Mouse (Mus musculus): ENCODE measurements at regions not wholly inside any gene's neighbourhood (a gene's known extent, or its start where the extent isn't known, plus 50 kb on each side); places are given as distances from the start of the nearest gene placed in this dataset.

DNA sequence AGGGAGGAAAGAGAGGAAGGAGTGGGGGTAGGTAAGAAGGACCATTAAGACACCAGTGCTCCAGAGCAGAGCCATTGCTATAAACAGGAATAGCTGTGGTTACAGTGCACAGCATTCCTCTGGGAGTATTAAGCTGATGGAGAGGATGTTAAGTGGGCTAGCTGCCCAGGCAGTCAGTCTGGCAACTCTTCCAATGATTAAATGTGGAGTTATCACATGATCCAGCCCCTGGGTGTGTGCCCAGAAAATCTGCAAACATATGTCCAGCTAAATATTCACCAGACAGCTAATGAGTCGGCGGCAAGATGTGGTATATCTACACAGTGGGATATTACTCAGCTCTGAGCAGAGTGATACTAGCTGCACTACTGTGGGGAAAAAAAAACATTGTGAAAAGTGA, 229.7 kb downstream of the Ankrd50 start:
- DNase-seq, result peak; percentile 62 to 69

DNA sequence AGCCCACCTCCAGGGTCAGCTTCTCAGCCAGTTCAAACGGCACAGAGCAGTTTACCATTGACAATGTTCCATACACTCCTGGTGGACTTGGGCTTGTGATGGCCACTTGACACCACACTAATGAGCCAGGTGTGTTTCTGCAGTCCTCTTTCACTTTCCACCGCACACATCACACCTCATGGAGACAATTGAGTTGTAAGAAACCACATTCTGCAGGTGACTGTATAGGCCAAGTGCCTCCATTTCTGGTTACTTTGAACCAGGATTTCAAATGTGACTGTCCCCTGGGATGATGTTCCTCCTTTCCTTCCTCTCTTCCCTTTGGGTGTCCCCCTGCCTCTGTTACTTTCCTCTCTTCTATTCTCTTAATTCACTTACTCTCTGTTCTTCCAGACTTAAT, 233.1 kb downstream of the Ankrd50 start:
- no peak for DNase-seq

DNA sequence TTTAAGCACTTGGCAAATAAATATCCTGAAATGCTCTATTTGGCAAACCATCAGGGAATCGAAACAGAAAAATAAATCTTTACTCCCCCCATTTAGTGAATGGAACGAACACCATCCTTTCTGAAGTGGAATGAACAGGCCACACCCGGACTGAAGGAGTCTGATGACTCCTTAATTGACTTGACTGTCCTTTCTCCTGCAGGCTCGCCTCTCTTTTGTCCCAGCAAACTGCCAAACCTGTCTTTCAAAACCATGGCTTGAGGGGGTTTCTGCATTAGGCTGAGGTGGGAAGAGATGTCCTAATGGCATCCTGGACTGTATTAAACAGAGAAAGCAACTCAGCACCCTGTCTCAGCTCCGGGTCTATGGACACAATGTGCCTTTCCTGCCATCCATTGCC, 234.1 kb downstream of the Ankrd50 start:
- DNase-seq, result no peak

DNA sequence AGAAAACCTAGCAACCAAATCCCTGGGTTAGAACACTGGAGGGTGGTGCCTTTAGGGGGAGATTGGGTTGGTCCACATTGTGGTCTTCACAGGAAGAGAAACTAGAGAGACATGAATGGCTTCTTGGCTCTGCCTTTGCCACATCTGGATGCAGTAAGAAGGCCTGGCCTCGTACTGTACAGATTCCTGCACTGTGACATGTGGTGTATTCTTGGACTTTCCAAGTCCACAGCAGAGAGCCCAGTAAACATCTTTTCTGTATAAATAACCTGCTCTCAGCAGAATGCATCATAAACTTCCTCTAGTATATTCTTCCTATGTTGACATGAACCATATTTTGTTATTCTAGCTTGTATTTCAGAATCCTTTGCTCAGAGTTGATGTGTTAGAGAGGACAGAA, 235.7 kb downstream of the Ankrd50 start:
- no peak for DNase-seq

DNA sequence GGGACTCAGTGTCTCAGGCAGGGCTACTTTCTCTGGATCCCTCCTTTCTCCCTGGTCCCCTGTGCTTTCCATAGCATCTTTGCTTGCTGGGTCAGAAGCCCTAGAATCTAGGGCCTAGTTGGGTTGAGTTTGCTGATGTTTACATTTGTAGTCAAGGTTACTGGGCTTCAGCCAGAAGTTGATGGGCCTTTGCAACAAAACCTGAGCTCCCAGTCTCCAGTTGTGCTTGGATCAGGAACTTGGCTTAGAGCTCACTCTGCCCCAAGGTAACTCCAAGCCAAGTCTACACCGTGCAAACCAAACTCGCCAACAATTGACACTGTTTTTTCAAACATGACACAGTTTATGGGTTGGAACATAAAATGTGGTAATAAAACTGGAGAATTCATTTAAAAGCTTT, 238.2 kb downstream of the Ankrd50 start:
- no peak for DNase-seq

DNA sequence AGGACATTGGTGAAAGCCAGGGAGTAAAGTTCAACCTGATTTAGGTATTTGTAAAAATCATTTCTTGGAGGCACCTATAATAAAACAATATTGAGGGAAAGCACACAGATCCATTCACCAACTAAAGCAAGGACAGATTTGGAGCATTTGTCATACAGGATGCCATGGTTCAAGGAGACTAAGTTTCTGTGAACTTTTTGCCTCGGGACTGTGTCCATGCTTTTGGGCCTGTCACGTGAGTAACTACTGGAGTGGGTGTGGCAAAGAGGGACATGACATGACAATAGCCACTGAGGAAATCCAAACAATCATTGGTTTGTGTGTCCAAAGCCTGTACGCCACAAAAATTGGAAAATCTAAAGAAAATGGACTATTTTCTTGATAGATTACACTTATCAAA, 241.4 kb downstream of the Ankrd50 start:
- no peak for DNase-seq

DNA sequence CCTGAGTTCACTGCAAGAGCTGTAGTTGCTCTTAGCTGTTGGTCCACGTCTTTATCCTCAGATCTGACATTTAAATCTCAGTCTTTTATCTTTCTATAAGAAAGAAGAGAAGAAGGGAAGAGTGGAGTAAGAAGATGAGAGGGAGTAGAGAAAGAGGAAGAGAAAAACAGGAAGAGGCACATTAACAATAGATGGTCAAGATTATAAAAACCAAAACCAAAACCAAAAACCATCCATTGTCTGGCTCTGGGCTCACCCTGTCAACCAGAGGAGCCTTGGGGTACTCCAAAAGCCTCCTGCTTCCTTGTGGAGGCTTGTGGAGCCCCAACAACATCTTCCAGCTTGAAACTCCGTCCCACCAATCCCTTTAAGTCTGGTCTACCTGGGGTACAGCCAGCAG, 247.0 kb downstream of the Ankrd50 start:
- no peak for DNase-seq

DNA sequence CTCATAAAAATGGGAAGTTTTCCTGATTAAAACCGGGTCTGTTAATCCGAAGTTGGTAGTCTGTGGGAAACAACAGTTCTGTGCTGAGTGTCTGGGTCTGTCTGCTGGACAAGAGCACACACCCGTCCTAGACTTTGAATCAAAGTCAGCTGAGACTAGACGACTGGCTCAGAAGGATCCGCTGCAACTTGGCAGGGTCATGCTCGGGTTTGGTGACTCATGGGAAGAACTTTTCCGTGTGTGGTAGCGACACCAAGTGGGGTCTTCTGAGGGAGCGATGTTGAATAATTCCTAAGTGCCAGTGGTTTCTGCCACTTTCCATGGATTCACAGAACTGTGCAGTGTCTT, 248.9 kb downstream of the Ankrd50 start:
- no peak for DNase-seq

DNA sequence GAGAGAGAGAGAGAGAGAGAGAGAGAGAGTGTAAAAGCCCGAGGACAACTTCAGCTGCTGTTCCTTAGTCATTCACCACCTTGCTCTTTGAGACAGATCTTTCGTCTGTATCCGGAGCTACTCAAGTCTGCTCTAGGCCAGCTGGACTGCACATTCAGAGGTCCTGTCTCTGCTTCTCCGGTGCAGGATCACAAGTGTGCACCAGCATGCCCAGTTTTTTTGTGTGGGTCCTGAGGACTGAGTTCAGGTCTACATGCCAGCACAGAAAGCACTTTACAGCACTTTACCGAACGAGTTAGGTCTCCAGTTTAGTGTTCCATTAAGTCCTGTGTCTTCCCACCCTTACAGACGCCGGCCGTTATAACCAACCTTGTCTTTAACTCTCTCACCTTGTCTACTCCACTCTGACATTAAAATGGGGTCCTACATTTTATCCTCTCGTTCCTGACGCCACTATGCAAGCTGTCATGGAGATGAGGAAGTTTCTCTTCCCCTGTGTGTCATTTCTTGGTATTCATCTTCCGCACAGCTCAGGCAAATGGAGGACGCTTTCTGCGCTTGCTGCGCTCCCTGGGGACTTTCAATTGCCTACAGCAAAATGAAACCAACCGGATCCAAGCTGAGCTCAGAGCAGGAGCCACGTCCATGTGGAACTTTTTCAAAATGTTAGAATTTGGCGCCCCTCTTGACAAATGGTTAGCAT, 249.5 kb downstream of the Ankrd50 start:
- DNase-seq, result no peak

DNA sequence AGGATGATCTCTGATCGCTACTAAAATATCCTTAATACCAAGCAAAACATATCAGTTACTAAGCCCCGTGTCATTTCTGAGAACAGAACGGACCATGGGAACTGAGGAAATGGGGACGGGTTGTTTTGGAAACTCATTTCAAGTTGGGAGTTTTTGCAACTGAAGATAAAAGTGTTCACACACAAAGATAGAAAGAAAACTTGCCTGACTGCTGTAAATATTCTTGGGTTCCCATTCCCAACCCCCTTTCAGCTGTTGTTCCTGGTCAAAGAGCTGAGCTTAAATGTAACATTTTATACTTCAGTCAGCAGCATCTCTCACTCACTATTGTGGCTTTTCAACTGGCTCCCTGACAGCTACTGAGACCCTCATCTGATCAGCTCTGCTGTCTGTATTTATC, 250.1 kb downstream of the Ankrd50 start:
- no peak for DNase-seq

DNA sequence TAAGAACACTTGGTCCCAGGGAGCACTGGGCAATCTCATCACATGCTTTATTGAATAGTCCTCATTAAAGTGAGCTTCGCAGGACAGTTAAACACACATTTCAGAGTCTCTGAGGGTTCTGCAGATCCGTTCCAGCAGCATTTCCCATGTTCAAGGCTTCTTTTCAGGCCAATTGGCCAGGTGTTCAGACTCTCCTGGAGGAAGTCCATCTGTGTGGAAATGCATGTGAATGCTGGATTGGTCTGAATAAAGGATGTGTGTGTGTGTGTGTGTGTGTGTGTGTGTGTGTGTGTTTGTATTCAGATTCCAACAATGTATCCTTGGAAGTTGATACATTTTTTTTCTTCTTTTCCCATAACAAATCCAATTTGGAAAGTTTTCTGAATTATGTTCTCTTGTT, 250.6 kb downstream of the Ankrd50 start:
- DNase-seq, result no peak

DNA sequence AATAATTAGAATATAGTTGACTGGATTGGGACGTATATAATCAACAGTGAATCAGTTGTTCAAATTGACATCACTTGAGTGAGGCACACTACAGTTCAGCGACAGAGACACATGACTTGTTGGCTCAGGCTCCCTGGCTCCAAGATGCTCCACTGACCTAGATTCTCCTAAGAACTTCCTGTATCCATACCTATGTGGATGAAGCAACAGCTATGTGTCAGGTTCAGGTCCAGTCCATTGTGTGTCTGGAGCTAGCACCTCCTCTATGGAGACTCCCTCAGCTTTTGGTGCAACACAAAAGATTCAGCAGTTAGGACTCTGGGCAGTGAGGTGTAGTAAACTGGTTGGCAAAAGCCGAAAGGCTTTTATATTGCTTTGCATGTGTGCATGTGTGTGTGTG, 251.6 kb downstream of the Ankrd50 start:
- DNase-seq, result no peak

DNA sequence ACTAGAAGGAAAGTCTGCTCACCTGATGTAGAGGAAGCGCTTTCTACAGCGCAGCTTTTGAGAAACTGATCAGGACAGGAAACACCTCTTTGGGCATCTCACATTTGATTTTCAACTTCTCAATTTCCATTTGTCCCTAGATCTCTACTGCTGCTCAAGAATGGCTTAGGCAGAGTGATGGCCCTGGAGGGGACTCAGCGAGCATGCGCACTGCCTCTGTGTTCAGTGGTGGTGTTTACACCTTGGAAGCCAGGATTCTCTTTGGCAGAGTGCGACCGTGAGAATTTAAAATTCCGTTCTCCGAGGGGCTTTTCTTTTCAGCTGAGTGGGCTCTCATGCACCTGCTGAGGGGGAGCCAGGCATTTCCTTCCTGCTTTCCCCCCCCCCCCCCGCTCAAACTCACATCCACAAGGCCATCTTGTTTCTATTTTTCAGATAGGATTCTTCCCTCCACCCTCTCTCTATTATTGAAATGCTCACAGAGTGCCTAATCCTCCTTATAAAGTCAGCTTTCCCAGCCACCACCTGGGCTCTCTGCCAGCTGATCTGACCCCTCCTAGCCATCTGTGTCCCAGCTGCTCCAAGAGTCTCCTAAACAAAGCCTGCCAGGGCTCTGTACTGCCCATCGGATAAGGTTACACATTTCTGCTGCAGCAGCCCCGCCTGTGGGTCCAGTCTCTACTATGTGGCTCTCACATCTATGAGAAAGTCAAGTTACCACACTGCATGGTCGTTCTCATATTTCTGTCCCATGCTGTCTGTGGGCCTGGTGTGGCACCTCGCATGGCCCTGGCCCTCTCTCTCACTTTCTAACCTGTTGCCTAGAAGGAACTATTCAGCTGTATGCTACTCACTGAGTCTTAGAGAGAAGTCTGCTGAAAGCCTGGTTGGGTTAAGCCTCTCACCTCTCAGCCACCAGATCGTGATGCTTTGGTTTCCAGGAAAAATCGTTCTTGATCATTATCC, 252.2 kb downstream of the Ankrd50 start:
- DNase-seq, result no peak

DNA sequence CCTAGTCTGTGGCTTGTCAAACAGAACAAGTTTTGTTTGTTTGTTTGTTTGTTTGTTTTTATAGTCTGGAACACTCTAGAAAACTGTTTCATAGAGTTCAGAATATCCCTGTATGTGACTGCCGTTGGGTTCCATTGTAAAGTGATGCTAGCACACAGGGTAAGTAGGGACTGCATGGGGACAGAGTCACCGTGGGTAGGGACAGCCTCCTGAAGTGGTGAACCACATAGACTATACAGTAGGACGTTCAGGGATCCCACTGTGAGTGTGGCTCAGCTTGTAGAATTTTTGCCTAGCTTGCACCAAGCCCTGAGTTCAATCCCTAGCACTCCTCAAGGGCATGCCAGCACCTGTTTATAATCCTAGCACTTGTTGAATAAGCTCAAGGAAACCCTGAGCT, 253.1 kb downstream of the Ankrd50 start:
- no peak for DNase-seq

DNA sequence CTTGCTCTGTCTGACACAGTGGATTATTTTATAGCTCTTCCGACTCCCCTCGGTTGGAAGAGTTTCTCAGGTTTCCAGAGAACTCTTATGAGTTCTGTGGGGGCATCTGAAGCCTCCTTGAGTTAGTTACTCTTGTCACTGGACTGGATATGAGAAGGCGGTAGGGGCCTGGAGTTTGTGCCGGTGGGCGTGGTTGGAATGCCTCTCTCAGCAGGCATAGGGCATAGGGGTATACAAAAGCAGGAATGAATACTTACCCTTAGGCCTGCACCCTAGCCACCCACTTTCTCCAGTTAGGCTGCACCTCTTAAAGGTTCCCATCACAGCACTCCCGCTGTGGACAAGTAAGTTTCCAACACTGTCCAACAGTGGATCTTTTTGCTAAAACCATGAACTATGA, 253.8 kb downstream of the Ankrd50 start:
- DNase-seq, result no peak

DNA sequence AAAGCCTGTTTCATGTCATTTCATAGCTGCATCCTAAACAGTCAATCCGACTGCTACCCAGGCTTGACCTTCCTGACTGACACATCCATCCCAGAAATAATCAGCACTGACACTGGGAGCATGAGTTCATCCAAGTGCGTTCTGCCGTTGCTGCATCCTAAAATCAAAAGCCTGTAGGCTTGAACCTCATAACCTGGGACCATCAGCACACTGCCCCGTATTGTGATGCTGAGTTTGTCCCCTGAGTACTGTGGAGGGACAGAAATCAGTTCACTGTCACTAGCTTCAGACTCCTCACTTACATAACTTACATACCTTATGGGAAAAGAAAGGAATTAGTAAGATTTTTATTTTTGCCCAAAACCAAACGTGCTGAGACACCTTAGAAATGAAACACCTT, 255.0 kb downstream of the Ankrd50 start:
- no peak for DNase-seq

DNA sequence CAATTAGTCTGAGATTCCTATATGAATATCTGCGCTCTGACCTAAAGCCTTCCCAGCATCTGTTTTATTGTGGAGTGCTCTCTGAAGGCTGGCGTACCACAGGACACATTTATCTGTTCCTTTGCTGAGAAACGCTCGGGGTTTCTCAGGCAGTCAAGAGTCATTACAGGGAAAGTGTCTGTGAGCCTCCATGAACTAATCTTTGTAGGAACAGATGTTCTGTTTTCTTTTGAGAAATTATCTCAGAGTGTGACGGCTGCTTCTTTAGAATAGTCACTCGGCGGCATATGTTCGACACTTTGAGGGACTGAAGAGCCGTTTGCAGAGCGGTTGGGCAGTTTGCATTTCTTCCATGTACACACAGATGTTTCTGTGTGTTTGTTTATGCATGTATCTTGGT, 255.6 kb downstream of the Ankrd50 start:
- no peak for DNase-seq

DNA sequence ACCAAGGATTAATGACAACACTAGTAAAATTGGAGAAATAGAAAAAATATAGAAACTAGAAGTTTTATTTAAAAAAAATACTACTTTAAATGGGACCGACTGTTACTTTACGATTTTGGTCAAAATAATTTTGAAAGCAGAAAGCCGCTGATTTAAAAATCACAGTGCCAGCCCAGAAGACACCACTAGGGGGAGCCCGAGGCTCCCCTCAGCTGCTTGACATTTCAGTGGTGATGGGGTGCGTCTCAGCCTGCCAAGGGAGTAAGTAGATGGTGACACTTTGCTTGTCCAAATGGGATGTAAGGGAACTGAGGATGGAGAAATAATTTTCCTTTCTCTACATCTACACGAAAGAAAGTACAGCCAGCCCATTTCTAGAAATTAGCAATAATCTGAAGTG, 257.0 kb downstream of the Ankrd50 start:
- DNase-seq, result peak; percentile 24 to 69

DNA sequence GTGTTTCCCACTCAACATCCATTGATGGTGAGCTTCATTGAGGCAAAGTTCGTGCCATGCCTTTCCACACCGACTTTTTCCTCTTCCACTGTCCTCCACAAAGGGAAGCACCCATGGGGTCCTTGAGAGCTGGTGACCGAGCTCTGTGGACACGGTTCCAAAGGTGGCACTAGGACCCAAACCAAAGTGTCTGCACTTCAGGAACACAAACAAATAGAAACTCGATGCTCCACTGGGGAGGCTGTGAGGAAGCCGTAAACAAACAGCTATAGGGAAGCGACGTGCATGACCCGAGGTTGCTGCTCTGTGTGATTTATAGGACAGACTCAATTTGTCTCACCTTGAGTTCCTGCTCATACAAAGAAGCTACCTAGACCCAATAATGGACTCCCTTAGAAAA, 257.5 kb downstream of the Ankrd50 start:
- DNase-seq, result no peak

DNA sequence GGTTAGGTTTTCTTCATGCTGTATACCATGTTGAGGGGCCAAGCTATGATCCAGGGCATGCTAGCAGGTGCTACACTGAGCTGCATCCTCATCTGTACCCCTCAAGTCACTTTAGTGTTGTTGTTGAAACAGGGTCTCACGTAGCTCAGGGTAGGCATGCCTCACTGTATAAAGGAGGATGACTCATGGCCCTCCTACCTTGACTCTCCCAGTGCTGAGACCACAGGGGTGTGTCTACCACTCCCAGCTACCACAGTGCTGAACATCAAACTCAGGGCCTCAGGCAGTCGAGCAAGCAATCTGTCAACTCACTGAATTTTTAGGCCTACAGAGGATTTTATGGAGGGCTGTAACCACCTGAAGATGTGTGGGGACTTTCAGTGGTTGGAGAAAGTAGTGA, 258.5 kb downstream of the Ankrd50 start:
- no peak for DNase-seq

DNA sequence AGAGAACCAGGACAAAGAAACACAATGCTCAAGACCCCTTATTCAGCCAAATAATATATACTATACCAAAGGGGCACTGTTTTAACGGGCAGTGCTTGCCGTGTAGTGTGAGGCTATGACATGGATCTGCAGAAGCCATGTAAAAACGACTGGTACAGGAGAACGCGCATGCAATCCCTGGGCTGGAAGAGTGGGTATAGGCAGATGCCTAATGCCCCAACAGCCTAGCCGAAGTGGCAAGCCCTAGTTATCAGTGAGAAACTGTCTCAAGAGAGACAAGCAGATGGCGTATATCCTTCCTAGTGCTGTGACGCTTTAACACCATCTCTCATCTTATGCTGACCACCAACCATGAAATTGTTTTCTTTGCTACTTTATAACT, 262.8 kb downstream of the Ankrd50 start:
- DNase-seq, result no peak

DNA sequence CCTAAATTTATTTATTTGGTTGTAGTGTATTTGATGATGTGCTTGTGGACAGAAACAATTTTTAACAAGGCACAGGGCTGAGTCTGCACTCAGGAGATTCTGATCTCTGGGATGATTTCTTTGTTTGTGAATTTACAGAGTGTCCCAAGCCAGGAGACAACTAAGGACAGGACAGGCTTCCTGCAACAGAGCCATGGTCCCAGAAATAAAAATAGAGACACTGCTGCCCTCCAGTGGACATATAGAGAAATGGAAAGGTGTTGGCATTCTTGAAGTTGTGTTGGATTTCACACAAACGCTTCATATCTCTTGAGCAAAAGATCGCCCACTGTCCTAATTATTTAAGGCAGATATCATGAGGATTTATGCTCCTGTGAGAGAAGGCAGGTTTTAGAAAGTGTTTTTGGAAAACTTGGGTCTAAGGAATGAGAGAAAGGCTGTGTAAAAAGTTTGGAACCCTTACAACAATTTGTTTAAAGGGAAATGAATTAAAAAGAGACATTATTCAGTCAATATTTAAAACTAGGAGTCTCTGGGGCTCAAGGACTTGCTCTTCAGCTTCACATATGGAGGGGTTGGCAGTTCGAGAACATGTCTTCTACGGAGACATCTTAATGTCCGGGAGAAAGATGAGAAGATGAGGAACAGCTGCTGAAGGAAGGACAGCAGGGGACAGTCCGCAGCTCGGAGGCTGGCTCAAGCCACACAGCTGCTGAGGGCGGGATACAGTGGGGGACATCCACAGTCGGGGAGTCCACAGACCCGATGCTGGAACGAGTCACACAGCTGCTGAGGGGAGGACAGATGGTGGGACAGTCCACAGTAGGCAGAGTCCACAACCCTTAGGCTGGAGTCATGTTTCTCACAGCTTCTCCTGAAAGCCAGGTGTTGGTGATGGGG, 263.5 kb downstream of the Ankrd50 start:
- peak; percentile 42 to 49 for DNase-seq

DNA sequence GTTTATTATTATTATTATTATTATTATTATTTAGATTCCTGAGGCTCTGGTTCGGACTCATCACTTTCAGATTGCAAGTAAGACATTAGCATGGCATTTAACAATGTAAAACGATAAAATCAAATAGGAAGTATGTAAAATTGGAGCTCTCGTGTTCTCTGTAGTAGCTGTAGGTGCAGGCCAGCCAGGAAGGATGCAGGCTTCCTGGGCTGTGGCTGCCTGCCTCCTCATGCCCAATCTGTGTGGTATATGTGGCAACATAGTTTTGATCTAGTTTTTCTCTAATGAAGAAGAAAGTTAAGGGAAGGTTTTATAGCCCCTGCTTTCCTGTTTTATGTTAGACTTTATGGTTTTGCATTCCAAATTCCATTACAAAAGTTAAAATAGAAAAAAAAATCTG, 275.6 kb downstream of the Ankrd50 start:
- no peak for DNase-seq

DNA sequence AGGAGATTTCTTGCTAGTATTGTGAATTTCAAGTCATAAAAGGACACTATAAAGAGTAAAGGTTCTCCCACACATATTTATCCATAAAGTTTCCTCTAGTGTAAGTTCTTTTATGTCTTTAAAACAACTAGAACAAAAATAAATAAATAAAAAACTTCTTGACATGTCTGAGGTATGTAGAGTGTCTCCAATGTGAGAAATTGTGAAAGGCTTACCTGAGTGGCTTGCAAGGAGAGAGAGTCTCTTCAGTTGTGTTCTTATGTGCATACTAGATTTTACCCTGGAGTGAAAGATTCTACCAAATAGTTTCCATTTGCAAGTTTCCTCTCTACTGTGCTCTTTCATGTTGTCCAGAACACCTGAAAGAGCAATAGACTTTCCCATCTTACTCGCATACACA, 276.8 kb downstream of the Ankrd50 start:
- no peak for DNase-seq

Data from kidney, adult 8-10 months (tissue).